Mouse (Mus musculus) heart, adult 2 months (tissue): ENCODE data around the gene Rab5c.

Experiments used
- CTCF ChIP-seq: fragments of 200-600 bp; IDR thresholded peaks from 2 replicates; pipeline ENCODE4 v1.8.1; 2022; ENCODE audit warnings: antibody characterized with exemption, mild to moderate bottlenecking, moderate library complexity
- EP300 ChIP-seq: fragments of 200-500 bp; IDR thresholded peaks from 2 replicates; pipeline ENCODE4 v1.6.1; 2011; ENCODE audit warnings: low read depth, low read length, control low read depth; ENCODE audit not compliant: insufficient read depth
- POLR2A ChIP-seq: fragments of 200-500 bp; IDR thresholded peaks from 2 replicates; pipeline ENCODE4 v1.6.1; 2011; ENCODE audit warnings: mild to moderate bottlenecking, low read depth, low read length, control low read depth; ENCODE audit not compliant: insufficient read depth

DNA sequence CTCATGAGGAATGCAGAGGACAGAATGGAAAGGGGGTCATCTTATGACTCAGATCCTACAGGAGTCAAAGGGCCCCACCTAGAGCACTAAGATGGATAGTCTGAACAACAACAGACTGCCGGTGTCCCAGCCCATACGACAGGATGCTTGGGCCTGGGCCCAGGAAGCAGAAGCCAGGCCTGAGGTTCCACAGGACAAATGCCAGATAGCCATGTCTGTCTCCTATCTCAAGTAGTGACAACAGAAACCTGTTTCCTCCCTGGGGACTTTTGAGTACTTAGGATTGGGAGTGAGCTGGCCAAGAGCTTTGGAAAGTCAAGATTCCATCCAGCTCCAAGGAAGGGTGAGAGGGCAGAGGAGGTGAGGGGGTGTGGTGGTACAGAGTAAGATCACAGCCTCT is 66.1 kb downstream of the Rab5c start:
- TF ChIP-seq CTCF (no peak), POLR2A (no peak), EP300 (no peak)
